Mouse (Mus musculus): ENCODE measurements around the gene Tenm2. TPM values are rescaled to one million over a fixed set of nuclear protein-coding genes. Genes with fewer than 3 reads are reported as not detected.

The Tenm2 gene
- total RNA-seq, 2 experiments from 2014 or later: 163 to 177 TPM

GRCm38 (mm10) chr11:36919301-36919700 lies 316.5 kb downstream of the Tenm2 start:
- intact Hi-C loops (cut with DNase I): no loop called here
- no peak for DNase-seq

GRCm38 (mm10) chr11:36911406-36911805 lies 324.4 kb downstream of the Tenm2 start:
- intact Hi-C loops (cut with DNase I): no loop called here
- DNase-seq: peak; percentile 30

- intact Hi-C loops (cut with DNase I): no loop called here
- DNase-seq: no peak
These were observed 326.7 kb downstream of the Tenm2 start for GRCm38 (mm10) chr11:36909036-36909435.

- intact Hi-C loops (cut with DNase I): no loop called here
- no peak for DNase-seq
These were observed 333.5 kb downstream of the Tenm2 start for GRCm38 (mm10) chr11:36902302-36902701.

- DNase-seq: peak; percentile 33
- intact Hi-C loops (cut with DNase I): no loop called here
These were observed 342.7 kb downstream of the Tenm2 start for GRCm38 (mm10) chr11:36893061-36893460.

GRCm38 (mm10) chr11:36891106-36891505 lies 344.7 kb downstream of the Tenm2 start:
- intact Hi-C loops (cut with DNase I): no loop called here

GRCm38 (mm10) chr11:36887490-36887889 lies 348.3 kb downstream of the Tenm2 start:
- intact Hi-C loops (cut with DNase I): no loop called here
- DNase-seq: no peak

More at GRCm38 (mm10) chr11:36891106-36891505, 344.7 kb downstream of the Tenm2 start:
- DNase-seq: peak; percentile 47

- DNase-seq: no peak
- intact Hi-C loops (cut with DNase I): no loop called here
These were observed 349.6 kb downstream of the Tenm2 start for GRCm38 (mm10) chr11:36886147-36886546.

GRCm38 (mm10) chr11:36872961-36873360 lies 362.8 kb downstream of the Tenm2 start:
- no peak for DNase-seq
- intact Hi-C loops (cut with DNase I): no loop called here

GRCm38 (mm10) chr11:36870548-36870947 lies 365.2 kb downstream of the Tenm2 start:
- intact Hi-C loops (cut with DNase I): no loop called here
- no peak for DNase-seq

GRCm38 (mm10) chr11:36851690-36852089 lies 384.1 kb downstream of the Tenm2 start:
- DNase-seq: no peak
- intact Hi-C loops (cut with DNase I): no loop called here

- DNase-seq: no peak
- intact Hi-C loops (cut with DNase I): no loop called here
These were observed 388.3 kb downstream of the Tenm2 start for GRCm38 (mm10) chr11:36847451-36847850.

- intact Hi-C loops (cut with DNase I): no loop called here
- no peak for DNase-seq
These were observed 402.9 kb downstream of the Tenm2 start for GRCm38 (mm10) chr11:36832855-36833254.

- DNase-seq: no peak
- intact Hi-C loops (cut with DNase I): no loop called here
These were observed 404.3 kb downstream of the Tenm2 start for GRCm38 (mm10) chr11:36831511-36831910.

GRCm38 (mm10) chr11:36824666-36825065 lies 411.1 kb downstream of the Tenm2 start:
- intact Hi-C loops (cut with DNase I): no loop called here
- no peak for DNase-seq

- peak; percentile 71 for DNase-seq
- intact Hi-C loops (cut with DNase I): no loop called here
These were observed 431.1 kb downstream of the Tenm2 start for GRCm38 (mm10) chr11:36804615-36805014.

- intact Hi-C loops (cut with DNase I): no loop called here
- DNase-seq: peak; percentile 31
These were observed 433.5 kb downstream of the Tenm2 start for GRCm38 (mm10) chr11:36802208-36802631.

GRCm38 (mm10) chr11:36801683-36802082 lies 434.1 kb downstream of the Tenm2 start:
- intact Hi-C loops (cut with DNase I): no loop called here
- DNase-seq: no peak

GRCm38 (mm10) chr11:36799409-36799808 lies 436.4 kb downstream of the Tenm2 start:
- DNase-seq: no peak
- intact Hi-C loops (cut with DNase I): no loop called here

GRCm38 (mm10) chr11:36758009-36758408 lies 477.8 kb downstream of the Tenm2 start:
- DNase-seq: no peak
- intact Hi-C loops (cut with DNase I): no loop called here

- DNase-seq: no peak
- intact Hi-C loops (cut with DNase I): no loop called here
These were observed 489.5 kb downstream of the Tenm2 start for GRCm38 (mm10) chr11:36746286-36746685.

GRCm38 (mm10) chr11:36727800-36728199 lies 508.0 kb downstream of the Tenm2 start:
- intact Hi-C loops (cut with DNase I): no loop called here
- peak; percentile 52 for DNase-seq

- intact Hi-C loops (cut with DNase I): no loop called here
- no peak for DNase-seq
These were observed 532.9 kb downstream of the Tenm2 start for GRCm38 (mm10) chr11:36702881-36703280.

Measured in left cerebral cortex, postnatal 4 days (tissue).